Mouse (Mus musculus): Measurements from ENCODE around the gene Gm973. TPM values are rescaled to one million over a fixed set of nuclear protein-coding genes. Genes with fewer than 3 reads are reported as not detected.
A peak's percentile ranks its signal among the peaks of the same experiment; 100 is the strongest.

Gene Gm973
- polyA plus RNA-seq (2014; fragmentation: Nextera tagmentation; extraction: Ambion mirVana), result 4.0 and 4.4 TPM in 2 replicates

DNA sequence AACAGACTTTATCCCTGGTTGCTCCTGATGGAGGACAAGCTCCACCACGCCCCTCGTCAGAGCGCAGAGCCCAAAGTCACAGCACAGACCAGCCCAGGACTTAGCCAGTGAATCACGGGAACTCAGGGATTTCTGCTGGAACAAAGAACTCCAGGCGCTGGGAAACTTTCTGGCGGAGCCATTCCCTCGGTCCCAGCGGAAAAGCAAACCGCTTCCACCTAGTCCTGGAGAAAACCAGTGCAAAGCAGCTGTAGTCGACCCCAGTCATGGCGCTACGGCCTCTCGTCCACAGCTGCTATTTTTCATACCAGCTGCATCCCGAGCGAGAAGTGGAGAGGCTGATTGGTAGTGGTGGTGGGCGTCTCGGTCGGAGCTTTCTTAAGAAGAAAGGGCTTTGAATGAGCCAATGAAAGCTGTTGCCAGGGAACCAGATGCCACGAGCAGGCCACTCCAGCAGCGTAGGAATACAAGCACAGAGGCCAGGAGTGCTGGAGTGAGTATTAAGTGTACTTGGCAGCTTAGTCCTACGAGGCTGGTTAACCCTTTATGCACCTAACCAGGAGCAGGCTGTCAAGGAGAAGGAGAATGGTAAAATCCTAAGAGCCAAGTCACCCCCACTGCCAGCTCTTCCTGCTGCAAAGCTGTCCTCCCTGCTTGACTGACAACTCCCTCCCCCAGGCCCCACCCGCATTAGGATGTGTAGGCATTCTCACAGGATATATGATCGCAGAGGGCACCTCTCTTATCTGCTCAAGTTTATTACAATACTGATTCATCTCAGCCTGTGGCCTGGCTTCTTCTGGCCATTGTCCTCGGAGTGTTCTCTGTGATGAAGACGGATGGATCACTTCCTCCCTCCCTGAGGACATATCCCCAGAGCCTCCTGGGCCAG is at the start of gene Gm973:
TSS of gene Gm973 (plus strand) at position 239 of the 892 bp plus-strand sequence.
- 1% methylated on average over 25 of the region's 25 CpGs for WGBS
- ATAC-seq (ENCODE audit: insufficient read depth, low FRiP score, low TSS enrichment), result peak; percentile 93
- peak within 1 kb of the TSS; percentile 53 for H3K4me2 ChIP-seq (ENCODE audit: low read depth)
- H3K36me3 ChIP-seq (ENCODE audit: control insufficient read depth, insufficient read depth, low read length), result no peaks in the 10 kb centered on the region
- H3K9ac ChIP-seq (ENCODE audit: low read length), result peak within 1 kb of the TSS; percentile 67
- peak; percentile 86 for DNase-seq (ENCODE audit: low spot score)
- H3K27ac ChIP-seq (ENCODE audit: low read depth, low read length), result peak within 1 kb of the TSS; percentile 96
- H3K4me3 ChIP-seq (ENCODE audit: low read depth, low read length), result peak within 1 kb of the TSS; percentile 28
- H3K9me3 ChIP-seq (ENCODE audit: control insufficient read depth, low read length), result no peaks in the 10 kb centered on the region
- H3K27me3 ChIP-seq (ENCODE audit: control insufficient read depth, insufficient read depth, low read length), result no peaks in the 10 kb centered on the region
- peaks cover 44% of the 10 kb centered on the region for H3K4me1 ChIP-seq (ENCODE audit: control insufficient read depth, insufficient read depth, low read length)

DNA sequence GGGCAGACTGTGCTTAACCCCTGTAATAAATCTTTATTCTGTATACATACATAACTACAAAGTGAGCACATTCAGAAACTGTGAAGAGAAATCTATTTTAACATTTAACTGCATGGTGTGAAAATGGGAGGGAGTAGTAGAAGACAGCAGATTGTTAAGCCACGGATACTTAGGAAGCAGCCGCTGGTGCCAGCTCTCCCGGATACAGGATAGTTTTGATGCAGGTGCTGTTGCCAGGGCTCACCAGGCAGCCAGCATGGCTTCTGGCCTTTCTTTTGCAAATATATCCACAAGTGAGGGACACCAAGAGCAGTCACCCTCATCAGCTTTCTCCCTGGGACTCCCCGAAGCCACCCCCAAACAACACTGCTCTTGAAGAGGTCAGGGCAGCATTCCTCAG is 46.9 kb upstream of the Gm973 start:
- no peak for DNase-seq (ENCODE audit: low spot score)
- Histone ChIP-seq H3K9me3 (ENCODE audit: control insufficient read depth, low read length) (no peaks in the 10 kb centered on the region), H3K4me3 (ENCODE audit: low read depth, low read length) (no peak overlapping the region), H3K9ac (ENCODE audit: low read length) (no peak overlapping the region), H3K27me3 (ENCODE audit: control insufficient read depth, insufficient read depth, low read length) (no peaks in the 10 kb centered on the region), H3K36me3 (ENCODE audit: control insufficient read depth, insufficient read depth, low read length) (no peaks in the 10 kb centered on the region), H3K27ac (ENCODE audit: low read depth, low read length) (no peak overlapping the region), H3K4me2 (ENCODE audit: low read depth) (no peak overlapping the region), H3K4me1 (ENCODE audit: control insufficient read depth, insufficient read depth, low read length) (peaks cover 22% of the 10 kb centered on the region)
- ATAC-seq (ENCODE audit: insufficient read depth, low FRiP score, low TSS enrichment), result no peak
- 19% methylated on average over 4 of the region's 4 CpGs for WGBS

DNA sequence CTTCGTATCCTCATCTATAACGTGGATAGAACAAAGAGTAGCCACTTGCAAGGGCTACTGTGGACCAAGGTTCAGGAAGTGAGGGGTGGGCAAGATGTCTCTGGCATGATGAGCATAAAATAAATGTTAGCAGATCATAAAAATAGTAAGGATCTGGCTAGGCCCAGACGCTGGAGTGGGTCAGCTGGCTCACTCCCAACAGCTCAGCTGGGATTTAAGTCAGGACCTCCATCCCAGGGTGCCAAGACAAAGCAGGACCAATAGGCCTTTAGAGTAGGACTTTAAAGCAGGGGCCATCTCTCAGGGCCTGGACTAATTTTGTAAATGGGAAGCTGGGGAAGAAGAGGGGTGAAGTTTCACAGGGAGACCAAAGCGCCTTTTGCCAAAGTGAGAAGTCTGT is 45.3 kb upstream of the Gm973 start:
- ATAC-seq (ENCODE audit: insufficient read depth, low FRiP score, low TSS enrichment) (no peak), DNase-seq (ENCODE audit: low spot score) (no peak)
- Histone ChIP-seq H3K27ac (ENCODE audit: low read depth, low read length) (no peak overlapping the region), H3K9me3 (ENCODE audit: control insufficient read depth, low read length) (no peaks in the 10 kb centered on the region), H3K4me1 (ENCODE audit: control insufficient read depth, insufficient read depth, low read length) (peaks cover 12% of the 10 kb centered on the region), H3K9ac (ENCODE audit: low read length) (no peak overlapping the region), H3K27me3 (ENCODE audit: control insufficient read depth, insufficient read depth, low read length) (no peaks in the 10 kb centered on the region), H3K4me2 (ENCODE audit: low read depth) (no peak overlapping the region), H3K36me3 (ENCODE audit: control insufficient read depth, insufficient read depth, low read length) (no peaks in the 10 kb centered on the region), H3K4me3 (ENCODE audit: low read depth, low read length) (no peak overlapping the region)
- WGBS, result 41% methylated on average over 4 of the region's 4 CpGs

DNA sequence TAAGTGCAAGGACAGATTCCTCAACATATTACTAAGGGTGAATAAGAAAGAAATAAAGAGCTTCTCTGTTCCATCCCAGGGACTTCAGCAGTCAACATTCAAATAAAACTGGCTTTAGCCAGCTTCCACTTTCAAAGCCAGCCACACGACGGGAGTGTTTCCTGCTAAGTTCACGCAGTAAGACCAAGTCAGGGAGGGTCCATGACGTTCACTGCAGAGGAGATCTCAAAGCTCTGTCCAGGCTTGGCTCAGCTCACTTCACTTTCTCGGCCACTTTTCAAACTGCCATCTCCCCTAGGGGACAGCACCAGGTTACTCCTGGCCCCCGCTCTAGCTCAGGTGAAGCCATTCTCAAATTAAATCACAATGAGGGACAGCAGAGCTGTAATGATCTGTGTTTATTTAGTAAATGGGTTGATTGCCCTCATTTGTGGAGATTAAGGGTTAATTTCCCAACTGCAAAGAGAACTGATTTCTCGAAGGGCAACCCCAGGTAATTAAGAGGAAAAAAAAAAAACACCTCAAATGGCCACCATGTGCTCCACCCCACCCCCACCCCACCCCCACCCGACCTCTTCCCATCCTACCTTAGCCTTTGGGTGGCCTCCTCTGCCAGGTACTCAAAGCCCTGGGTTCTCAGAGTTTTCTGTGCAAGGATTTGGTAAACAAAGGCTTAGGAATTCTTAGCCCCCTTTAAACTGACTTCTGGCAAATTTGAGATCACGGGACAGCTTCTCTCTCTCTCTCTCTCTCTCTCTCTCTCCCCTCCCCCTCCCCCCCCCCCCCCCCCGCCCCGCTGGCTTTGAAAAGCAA is 43.5 kb upstream of the Gm973 start:
- ATAC-seq (ENCODE audit: insufficient read depth, low FRiP score, low TSS enrichment), result no peak
- Histone ChIP-seq H3K36me3 (ENCODE audit: control insufficient read depth, insufficient read depth, low read length) (no peaks in the 10 kb centered on the region), H3K27ac (ENCODE audit: low read depth, low read length) (no peak overlapping the region), H3K4me1 (ENCODE audit: control insufficient read depth, insufficient read depth, low read length) (peaks cover 12% of the 10 kb centered on the region), H3K9me3 (ENCODE audit: control insufficient read depth, low read length) (no peaks in the 10 kb centered on the region), H3K4me3 (ENCODE audit: low read depth, low read length) (no peak overlapping the region), H3K27me3 (ENCODE audit: control insufficient read depth, insufficient read depth, low read length) (no peaks in the 10 kb centered on the region), H3K9ac (ENCODE audit: low read length) (no peak overlapping the region), H3K4me2 (ENCODE audit: low read depth) (no peak overlapping the region)
- DNase-seq (ENCODE audit: low spot score), result no peak
- 10% methylated on average over 9 of the region's 11 CpGs for WGBS

DNA sequence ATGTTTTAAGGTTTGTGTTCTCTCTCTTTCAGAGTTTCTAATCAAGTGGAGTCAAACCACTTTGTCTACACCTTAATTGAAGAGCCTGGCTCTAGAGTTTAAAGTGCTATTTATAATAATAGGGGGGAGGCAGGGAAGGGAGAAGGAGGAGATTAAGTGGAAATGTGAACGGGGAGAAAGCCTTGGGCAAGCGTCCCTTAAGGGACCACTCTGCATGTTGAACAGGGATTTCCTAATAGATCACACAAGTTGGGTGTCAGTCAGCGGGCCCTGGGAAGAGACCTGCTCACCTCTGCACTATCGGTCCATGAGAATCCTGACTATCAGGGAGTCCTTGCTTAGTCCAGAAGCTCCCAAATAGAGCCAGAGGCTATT is 42.9 kb upstream of the Gm973 start:
- H3K4me1 ChIP-seq (ENCODE audit: control insufficient read depth, insufficient read depth, low read length), result peaks cover 12% of the 10 kb centered on the region
- ATAC-seq (ENCODE audit: insufficient read depth, low FRiP score, low TSS enrichment) (no peak), DNase-seq (ENCODE audit: low spot score) (no peak)
- no peaks in the 10 kb centered on the region for H3K27me3 ChIP-seq (ENCODE audit: control insufficient read depth, insufficient read depth, low read length)
- H3K4me2 ChIP-seq (ENCODE audit: low read depth), result no peak overlapping the region
- H3K9me3 ChIP-seq (ENCODE audit: control insufficient read depth, low read length), result no peaks in the 10 kb centered on the region
- no peak overlapping the region for H3K4me3 ChIP-seq (ENCODE audit: low read depth, low read length)
- WGBS, result 9% methylated on average over 4 of the region's 4 CpGs
- H3K9ac ChIP-seq (ENCODE audit: low read length), result no peak overlapping the region
- H3K36me3 ChIP-seq (ENCODE audit: control insufficient read depth, insufficient read depth, low read length), result no peaks in the 10 kb centered on the region
- no peak overlapping the region for H3K27ac ChIP-seq (ENCODE audit: low read depth, low read length)

DNA sequence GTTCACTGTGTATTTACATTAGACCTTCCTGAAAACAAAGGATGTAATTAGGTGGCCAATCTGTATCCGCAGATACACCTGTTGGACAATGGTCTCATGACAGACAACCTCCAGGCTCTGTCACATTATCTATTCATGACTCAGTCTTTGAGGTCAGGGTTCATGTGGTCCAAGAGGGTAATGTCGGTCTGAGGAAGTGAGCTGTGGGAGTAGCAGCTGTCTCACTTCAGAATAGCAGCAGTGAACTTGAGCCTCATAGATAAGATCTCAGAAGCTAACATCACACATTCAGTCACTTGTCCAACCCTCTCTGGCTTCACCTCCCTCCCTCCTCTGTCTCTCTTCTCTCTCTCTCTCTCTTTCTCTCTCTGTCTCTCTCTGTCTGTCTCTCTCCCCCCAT is 40.4 kb upstream of the Gm973 start:
- H3K4me3 ChIP-seq (ENCODE audit: low read depth, low read length), result no peak overlapping the region
- no peak overlapping the region for H3K27ac ChIP-seq (ENCODE audit: low read depth, low read length)
- no peaks in the 10 kb centered on the region for H3K27me3 ChIP-seq (ENCODE audit: control insufficient read depth, insufficient read depth, low read length)
- H3K9ac ChIP-seq (ENCODE audit: low read length), result no peak overlapping the region
- no peak for ATAC-seq (ENCODE audit: insufficient read depth, low FRiP score, low TSS enrichment)
- no peaks in the 10 kb centered on the region for H3K36me3 ChIP-seq (ENCODE audit: control insufficient read depth, insufficient read depth, low read length)
- DNase-seq (ENCODE audit: low spot score), result no peak
- no peak overlapping the region for H3K4me2 ChIP-seq (ENCODE audit: low read depth)
- WGBS, result 29% methylated on average over 2 of the region's 2 CpGs
- H3K9me3 ChIP-seq (ENCODE audit: control insufficient read depth, low read length), result no peaks in the 10 kb centered on the region
- H3K4me1 ChIP-seq (ENCODE audit: control insufficient read depth, insufficient read depth, low read length), result peaks cover 17% of the 10 kb centered on the region

DNA sequence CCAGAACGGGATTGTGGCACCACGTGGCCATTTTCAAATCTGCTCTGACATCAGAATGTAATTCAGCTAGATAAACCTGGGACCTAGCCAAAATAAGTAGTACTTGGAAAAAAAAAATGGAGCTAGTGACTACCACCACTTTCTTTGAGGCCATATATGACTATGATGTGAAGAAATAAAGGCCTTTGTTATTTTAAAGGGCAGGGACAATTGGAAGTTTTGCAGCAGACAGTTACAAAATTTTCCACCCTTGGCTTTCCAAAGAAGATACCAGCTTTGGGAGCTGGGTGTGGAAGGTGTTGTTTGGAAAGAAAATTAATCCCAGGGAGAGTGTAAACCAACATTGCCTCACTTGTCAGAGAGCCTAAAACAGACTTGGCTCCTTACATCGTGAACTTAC is 37.2 kb upstream of the Gm973 start:
- Histone ChIP-seq H3K9me3 (ENCODE audit: control insufficient read depth, low read length) (no peaks in the 10 kb centered on the region), H3K9ac (ENCODE audit: low read length) (no peak overlapping the region), H3K4me3 (ENCODE audit: low read depth, low read length) (no peak overlapping the region), H3K27ac (ENCODE audit: low read depth, low read length) (no peak overlapping the region), H3K36me3 (ENCODE audit: control insufficient read depth, insufficient read depth, low read length) (no peaks in the 10 kb centered on the region), H3K4me1 (ENCODE audit: control insufficient read depth, insufficient read depth, low read length) (peaks cover 10% of the 10 kb centered on the region), H3K27me3 (ENCODE audit: control insufficient read depth, insufficient read depth, low read length) (no peaks in the 10 kb centered on the region), H3K4me2 (ENCODE audit: low read depth) (no peak overlapping the region)
- no peak for ATAC-seq (ENCODE audit: insufficient read depth, low FRiP score, low TSS enrichment)
- WGBS, result 82% methylated on average over 3 of the region's 3 CpGs
- no peak for DNase-seq (ENCODE audit: low spot score)

DNA sequence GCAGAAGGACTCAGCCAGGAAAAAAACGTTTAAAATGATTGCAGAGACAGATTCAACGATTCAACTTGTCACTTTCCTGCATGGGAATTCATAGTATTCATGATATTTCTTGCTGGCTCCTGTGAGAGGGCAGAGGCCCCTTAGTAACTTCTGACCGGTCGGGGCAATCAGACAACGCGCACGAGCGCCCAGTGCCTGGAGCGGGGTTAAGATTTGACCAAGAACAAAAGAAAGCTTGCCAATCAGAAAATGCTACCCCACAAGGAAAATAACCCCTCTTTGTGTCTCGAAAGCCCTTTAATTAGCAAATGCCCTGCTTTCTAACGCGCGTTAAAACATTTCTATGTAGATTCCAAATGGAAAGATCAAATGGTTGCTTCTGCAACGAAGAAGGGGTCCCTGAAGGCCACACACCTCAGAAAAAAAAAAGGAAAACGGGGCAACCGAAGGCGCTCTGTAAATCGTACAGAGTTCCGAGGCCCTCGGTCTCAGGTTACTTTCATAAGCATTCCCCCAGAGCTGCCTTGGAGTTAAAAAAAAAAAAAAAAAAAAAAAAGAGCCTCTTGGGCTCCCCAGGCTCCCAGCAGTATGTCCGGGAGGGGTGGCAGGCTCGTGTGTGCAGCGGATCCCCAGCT is 35.1 kb upstream of the Gm973 start:
- no peaks in the 10 kb centered on the region for H3K9me3 ChIP-seq (ENCODE audit: control insufficient read depth, low read length)
- peaks cover 12% of the 10 kb centered on the region for H3K4me1 ChIP-seq (ENCODE audit: control insufficient read depth, insufficient read depth, low read length)
- H3K4me2 ChIP-seq (ENCODE audit: low read depth), result peak overlapping the region; percentile 93
- no peak for ATAC-seq (ENCODE audit: insufficient read depth, low FRiP score, low TSS enrichment)
- H3K4me3 ChIP-seq (ENCODE audit: low read depth, low read length), result peak overlapping the region; percentile 80
- no peak for DNase-seq (ENCODE audit: low spot score)
- under 1% methylated on average over 23 of the region's 23 CpGs for WGBS
- H3K36me3 ChIP-seq (ENCODE audit: control insufficient read depth, insufficient read depth, low read length), result no peaks in the 10 kb centered on the region
- peak overlapping the region; percentile 73 for H3K27ac ChIP-seq (ENCODE audit: low read depth, low read length)
- no peaks in the 10 kb centered on the region for H3K27me3 ChIP-seq (ENCODE audit: control insufficient read depth, insufficient read depth, low read length)
- H3K9ac ChIP-seq (ENCODE audit: low read length), result peak overlapping the region; percentile 55

Data from neural tube, embryonic 11.5 days (tissue).